Mouse (Mus musculus) embryonic fibroblast, embryonic 13.5 days (primary cell): ENCODE measurements at regions not wholly inside any gene's neighbourhood (a gene's known extent, or its start where the extent isn't known, plus 50 kb on each side); places are given as distances from the start of the nearest gene placed in this dataset.

ENCODE experiments used
- CTCF ChIP-seq: IDR thresholded peaks from 2 replicates; pipeline ENCODE4 v1.5.1; 2011; ENCODE audit warnings: mild to moderate bottlenecking, control low read depth, low read length, moderate library complexity, borderline replicate concordance; ENCODE audit not compliant: insufficient read depth
- POLR2A ChIP-seq: IDR thresholded peaks from 2 replicates; pipeline ENCODE4 v1.6.1; 2011; ENCODE audit warnings: low read depth, mild to moderate bottlenecking, control low read depth, low read length, moderate library complexity

DNA sequence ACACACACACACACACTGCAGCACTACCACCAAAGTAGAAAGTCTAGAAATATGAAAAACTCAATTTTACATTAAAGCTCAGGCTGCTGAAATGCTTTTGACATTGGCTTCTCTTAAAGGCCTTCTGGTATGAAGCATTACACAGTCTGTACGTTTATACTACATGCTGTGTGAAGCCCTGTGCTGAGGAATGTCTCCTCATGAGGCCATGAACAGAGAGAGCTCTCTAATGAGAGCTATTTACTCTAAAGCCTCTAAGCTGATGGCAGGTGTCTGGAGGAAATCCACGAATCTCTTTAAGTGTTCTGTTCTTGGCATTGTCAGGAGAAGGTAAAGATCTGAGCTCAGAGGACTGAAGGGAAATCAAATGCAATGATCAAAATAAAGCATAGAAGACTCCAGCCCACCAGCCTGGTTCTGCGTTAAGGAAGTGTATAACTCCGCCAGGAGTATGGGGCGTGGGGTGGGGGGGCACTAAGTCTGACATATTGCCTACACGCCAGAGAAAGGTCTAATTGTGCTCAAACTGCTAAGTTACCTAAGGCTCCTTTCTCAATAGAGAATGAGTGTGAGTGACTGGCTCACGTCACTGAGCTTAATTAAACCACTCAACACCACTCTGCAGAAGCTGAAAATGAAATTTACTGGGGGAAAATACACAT is 160.9 kb downstream of the Anapc10 start:
- TF ChIP-seq CTCF = no peak
- TF ChIP-seq POLR2A = no peak
